Mouse (Mus musculus) bone marrow macrophage, adult 2 months (primary cell): Measurements from ENCODE around the gene Hist1h4b.

Source experiments
- CTCF ChIP-seq: IDR thresholded peaks from 2 replicates; pipeline ENCODE4 v1.5.1; 2012; ENCODE audit warnings: low read depth, mild to moderate bottlenecking, low read length, moderate library complexity
- POLR2A ChIP-seq: IDR thresholded peaks from 2 replicates; pipeline ENCODE4 v1.6.1; 2012; ENCODE audit warnings: mild to moderate bottlenecking, low read depth, low read length, borderline replicate concordance

DNA sequence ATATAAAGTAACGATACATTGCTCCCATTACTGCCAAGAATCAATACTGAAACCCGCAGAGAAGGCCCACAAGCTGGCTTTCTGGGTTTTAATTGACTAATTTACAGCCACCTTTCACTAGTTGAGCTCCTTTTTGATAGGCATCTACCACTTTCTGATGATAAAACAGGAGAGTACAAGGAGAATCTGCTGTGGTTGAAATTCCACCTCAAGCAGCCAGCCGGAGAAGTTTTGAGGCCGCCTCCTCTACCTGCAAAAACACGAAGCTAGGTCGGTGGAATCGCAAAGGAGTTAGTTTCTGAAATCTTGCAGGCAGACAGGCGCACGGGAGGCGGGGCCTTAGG lies 6.4 kb downstream of the Hist1h4b start:
- TF ChIP-seq CTCF (no peak), POLR2A (no peak)
